In genomic region chr10:123254299-123254698, GRCm38 (mm10) we compare ENCODE assay signal across 8 mouse cellular contexts. TPM values are rescaled to one million over a fixed set of nuclear protein-coding genes. Genes with fewer than 3 reads are reported as not detected.
DNase-seq lines count a peak whose midpoint lies in the region; ATAC-seq and TF ChIP-seq lines count a peak whose summit lies in the region.
"Had no signal": no experiment of that assay in that cellular context is flagged by ENCODE, and none has a peak within 500 bp of the region (broad histone marks: within the 10 kb centered on the region; RNA-seq: fewer than 3 reads in every experiment).

No protein-coding gene starts in this region.

- no peaks in the 10 kb centered on the region for H3K27me3 ChIP-seq in kidney, embryonic 14.5 days (ENCODE audit: control insufficient read depth, insufficient read depth, low read length)

- intact Hi-C loops in gastrocnemius, postnatal 36 days (cut with DNase I), result no loop called here

- H3K4me2 ChIP-seq in kidney, embryonic 14.5 days (replicated peaks; ENCODE audit: low read depth, low read length), result no peak overlapping the region

- no peaks in the 10 kb centered on the region for H3K9me3 ChIP-seq in kidney, embryonic 14.5 days (ENCODE audit: control insufficient read depth, low read length)

- 37% methylated on average over 5 of the region's 5 CpGs for WGBS in kidney, embryonic 14.5 days

- TF ChIP-seq CTCF in brain, embryonic 14.5 days (IDR thresholded peaks at IDR 0.05; ENCODE audit: borderline replicate concordance, extremely low read depth, insufficient read depth, insufficient read length), result peak; percentile 68; the same call in 1 of the 2 replicates

- H3K9ac ChIP-seq in kidney, embryonic 14.5 days (ENCODE audit: low read depth, low read length), result no peak overlapping the region

- DNase-seq in kidney, postnatal 10 days, result peak; percentile 21
- DNase-seq in right cerebral cortex, postnatal 10 days (ENCODE audit: low spot score in 2 of 2), result peak; percentile 54 to 65
- DNase-seq in right cerebral cortex, postnatal 25 days, result no peak
- DNase-seq in brain, embryonic 14.5 days (ENCODE audit: low read depth), result peak; percentile 77
- peak; percentile 53 for DNase-seq in retina, embryonic 14.5 days (ENCODE audit: low spot score)
- no peak for DNase-seq in gastrocnemius, postnatal 36 days
- DNase-seq: gastrocnemius, postnatal 14 days had no signal

- H3K36me3 ChIP-seq in kidney, embryonic 14.5 days (ENCODE audit: control insufficient read depth, insufficient read depth, low read length), result no peaks in the 10 kb centered on the region

- TF ChIP-seq POLR2A in brain, embryonic 14.5 days (IDR thresholded peaks at IDR 0.05; ENCODE audit: borderline replicate concordance, extremely low read depth, insufficient read depth, insufficient read length, poor library complexity, severe bottlenecking), result no peak

- ATAC-seq in kidney, embryonic 14.5 days (ENCODE audit: low FRiP score, low TSS enrichment), result no peak

- no peak overlapping the region for H3K4me3 ChIP-seq in kidney, embryonic 14.5 days (ENCODE audit: low read length)

- H3K4me1 ChIP-seq in kidney, embryonic 14.5 days (ENCODE audit: control insufficient read depth, insufficient read depth, low read length), result no peaks in the 10 kb centered on the region

- H3K27ac ChIP-seq in kidney, embryonic 14.5 days (ENCODE audit: low read depth, low read length), result no peak overlapping the region

RNA-seq across cellular contexts. Expression of gene Fam19a2, which starts 9.5 kb away (rescaled TPM):
- 5.3 and 5.4 TPM in 2 replicates for polyA plus RNA-seq in kidney, embryonic 14.5 days (2014; fragmentation: Nextera tagmentation; extraction: Ambion mirVana)
- 20.1 and 33.0 TPM in 2 replicates for polyA plus RNA-seq in brain, embryonic 14.5 days (2012; rRNA removed)
- under 1 TPM in 1 of 2 experiments, not detected in 1; 0.05 TPM for total RNA-seq in gastrocnemius, postnatal 36 days (2021)

RNA-seq across cellular contexts. Expression of gene Usp15, which starts 57.5 kb away (rescaled TPM):
- 73.9 and 84.1 TPM in 2 replicates for polyA plus RNA-seq in kidney, embryonic 14.5 days (2014; fragmentation: Nextera tagmentation; extraction: Ambion mirVana)
- polyA plus RNA-seq in brain, embryonic 14.5 days (2012; rRNA removed), result 37.2 and 48.2 TPM in 2 replicates
- 100 to 1,000 TPM; 146 to 151 TPM for total RNA-seq in gastrocnemius, postnatal 36 days (2021)

Comparison
In these comparisons a context has a peak if more than half of its experiments do, and no peak if none do; other contexts are left out.
1. DNase-seq: peak in kidney, postnatal 10 days (single experiment), right cerebral cortex, postnatal 10 days (2 of 2), brain, embryonic 14.5 days (single experiment) and retina, embryonic 14.5 days (single experiment); none in right cerebral cortex, postnatal 25 days (single experiment) and gastrocnemius, postnatal 36 days (0 of 2).